Mouse (Mus musculus): ENCODE results near the gene Npy.

DNA sequence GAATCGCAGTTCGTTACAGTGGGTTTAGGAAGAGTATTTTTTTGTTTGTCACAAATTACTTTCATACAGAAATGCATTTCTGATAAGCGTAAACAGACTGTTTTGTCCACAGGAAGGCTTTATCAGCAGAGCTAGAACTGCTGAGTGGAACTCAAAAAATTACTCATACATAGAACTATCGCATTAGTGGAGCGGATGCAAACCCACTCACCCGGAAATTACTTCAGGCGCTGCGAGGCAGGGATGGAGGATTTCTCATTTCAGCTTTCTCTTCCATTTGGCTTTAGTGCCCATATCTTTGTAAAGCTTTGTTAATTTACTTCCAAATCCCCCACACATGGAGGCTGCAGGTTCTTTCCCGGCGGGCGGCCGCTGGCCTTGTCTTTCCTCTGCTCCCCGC is 14.4 kb upstream of the Npy start:
- TF ChIP-seq CTCF (IDR thresholded peaks at IDR 0.05; ENCODE audit: low read depth, low read length) (no peak), GATA1 (IDR thresholded peaks at IDR 0.05; ENCODE audit: borderline replicate concordance, low read length) (no peak), TAL1 (conservative IDR thresholded peaks at IDR 0.05; ENCODE audit: low read depth, low read length) (no peak)

Measured in G1E (cell line).